Mouse (Mus musculus) MEL (cell line): ENCODE data around the gene Pigf.

Experiments
- MEF2A ChIP-seq: IDR thresholded peaks from 2 replicates; pipeline ENCODE4 v1.6.1; 2014; ENCODE audit warnings: low read depth, mild to moderate bottlenecking, inconsistent platforms, low read length, improper control_type of control experiment; ENCODE audit not compliant: poor library complexity, insufficient replicate concordance, severe bottlenecking; ENCODE audit errors: extremely low read depth
- POLR2A ChIP-seq, 2 experiments: IDR thresholded peaks; 2 replicates each; pipeline ENCODE4 v1.6.1; 2011 to 2012; ENCODE audit warnings: low read length in 2 of 2, mild to moderate bottlenecking in 2 of 2, control low read depth in 1 of 2, improper control_type of control experiment in 1 of 2, low read depth in 1 of 2, moderate library complexity in 1 of 2; ENCODE audit not compliant: control insufficient read depth in 1 of 2, insufficient read depth in 1 of 2, poor library complexity in 1 of 2
- POLR2AphosphoS2 ChIP-seq: IDR thresholded peaks from 2 replicates; pipeline ENCODE4 v1.6.1; 2011; ENCODE audit warnings: low read length, improper control_type of control experiment
- POLR2AphosphoS5 ChIP-seq: IDR thresholded peaks from 2 replicates; pipeline ENCODE4 v1.6.1; 2012; ENCODE audit warnings: low read depth, borderline replicate concordance, mild to moderate bottlenecking, inconsistent platforms, low read length, moderate library complexity, mixed read lengths
- TBP ChIP-seq: IDR thresholded peaks from 2 replicates; pipeline ENCODE4 v1.8.0; 2011; ENCODE audit warnings: low read depth, low read length, improper control_type of control experiment
- TCF12 ChIP-seq: IDR thresholded peaks from 2 replicates; pipeline ENCODE4 v1.6.1; 2014; ENCODE audit warnings: low read depth, mild to moderate bottlenecking, inconsistent platforms, low read length, improper control_type of control experiment, moderate library complexity
- USF2 ChIP-seq, 2 experiments: IDR thresholded peaks; 2 replicates each; pipeline ENCODE4 v1.6.1; 2011 to 2012; ENCODE audit warnings: improper control_type of control experiment in 2 of 2, low read length in 2 of 2, borderline replicate concordance in 1 of 2, inconsistent platforms in 1 of 2, low read depth in 1 of 2, mild to moderate bottlenecking in 1 of 2; ENCODE audit not compliant: insufficient read depth in 1 of 2

- TF ChIP-seq POLR2AphosphoS5 = no peak
- no peak for TF ChIP-seq TCF12
- no peak for TF ChIP-seq POLR2A (IDR thresholded peaks at IDR 0.05; ENCODE audit: control insufficient read depth in 1 of 2, insufficient read depth in 1 of 2, low read depth in 1 of 2, low read length in 2 of 2, poor library complexity in 1 of 2)
- TF ChIP-seq MEF2A = no peak
- TF ChIP-seq TBP = no peak
- no peak for TF ChIP-seq USF2 (IDR thresholded peaks at IDR 0.05; ENCODE audit: borderline replicate concordance in 1 of 2, insufficient read depth in 1 of 2, low read depth in 1 of 2, low read length in 2 of 2)
- TF ChIP-seq POLR2AphosphoS2 = no peak
Observed at GRCm38 (mm10) chr17:86981701-86982100, 43.5 kb downstream of the Pigf start.
